Mouse (Mus musculus) ES-E14 (cell line): ENCODE results near the gene Popdc2.

Experiments
- CHD2 ChIP-seq: IDR thresholded peaks from 2 replicates; pipeline ENCODE4 v1.6.1; 2014; ENCODE audit warnings: mild to moderate bottlenecking, low read depth, low read length, inconsistent platforms
- HCFC1 ChIP-seq: IDR thresholded peaks from 2 replicates; pipeline ENCODE4 v1.6.1; 2012; ENCODE audit warnings: low read length, inconsistent platforms, borderline replicate concordance; ENCODE audit not compliant: insufficient read depth
- MAFK ChIP-seq: IDR thresholded peaks from 2 replicates; pipeline ENCODE4 v1.6.1; 2014; ENCODE audit warnings: mild to moderate bottlenecking, low read depth, low read length, inconsistent platforms; ENCODE audit not compliant: insufficient read depth
- ZNF384 ChIP-seq: IDR thresholded peaks from 2 replicates; pipeline ENCODE4 v1.6.1; 2012; ENCODE audit warnings: low read depth, low read length, inconsistent platforms

GRCm38 (mm10) chr16:38377546-38377945 is 15.5 kb downstream of the Popdc2 start:
- no peak for TF ChIP-seq MAFK
- no peak for TF ChIP-seq ZNF384
- no peak for TF ChIP-seq CHD2
- no peak for TF ChIP-seq HCFC1
